2 mouse cellular contexts compared by ENCODE assay signal in genomic region chr11:120726243-120727168, GRCm38 (mm10).
TF ChIP-seq lines count a peak whose summit lies in the region.

No protein-coding gene starts in this region.

TF ChIP-seq in C2C12, 6 proteins besides CTCF, POLR2A, EP300 and RAD21:
- no peak for TF ChIP-seq FOSL1 (IDR thresholded peaks at IDR 0.05; ENCODE audit: insufficient read depth, low read length, poor library complexity, severe bottlenecking)
- TF ChIP-seq MAX (IDR thresholded peaks at IDR 0.05): no peak
- no peak for TF ChIP-seq CEBPB (IDR thresholded peaks at IDR 0.05; ENCODE audit: low read depth)
- no peak for TF ChIP-seq USF1 (IDR thresholded peaks at IDR 0.05; ENCODE audit: low read depth)
- no peak for TF ChIP-seq MYOG (IDR thresholded peaks at IDR 0.05; ENCODE audit: control insufficient read depth, extremely low read depth, insufficient read length)
- no peak for TF ChIP-seq MYOD1 (IDR thresholded peaks at IDR 0.05; ENCODE audit: control insufficient read depth, insufficient read length, low read depth)

TF ChIP-seq in CH12.LX, 34 proteins besides CTCF, POLR2A, EP300 and RAD21:
- no peak for TF ChIP-seq MAZ (IDR thresholded peaks at IDR 0.05; ENCODE audit: low read depth, low read length)
- TF ChIP-seq GABPA (IDR thresholded peaks at IDR 0.05; ENCODE audit: insufficient replicate concordance, low read depth, low read length): no peak
- TF ChIP-seq TCF12 (IDR thresholded peaks at IDR 0.05; ENCODE audit: low read depth, low read length): no peak
- no peak for TF ChIP-seq ZNF384 (IDR thresholded peaks at IDR 0.05; ENCODE audit: low read depth, low read length)
- no peak for TF ChIP-seq MYC (IDR thresholded peaks at IDR 0.05; ENCODE audit: low read depth, low read length)
- no peak for TF ChIP-seq NELFE (IDR thresholded peaks at IDR 0.05; ENCODE audit: low read depth, low read length)
- no peak for TF ChIP-seq MAFK (IDR thresholded peaks at IDR 0.05; ENCODE audit: insufficient replicate concordance, low read length)
- no peak for TF ChIP-seq SMC3 (IDR thresholded peaks at IDR 0.05; ENCODE audit: low read depth, low read length)
- no peak for TF ChIP-seq HCFC1 (IDR thresholded peaks at IDR 0.05; ENCODE audit: low read depth, low read length)
- no peak for TF ChIP-seq UBTF (IDR thresholded peaks at IDR 0.05; ENCODE audit: low read depth, low read length)
- TF ChIP-seq MAX (IDR thresholded peaks at IDR 0.05; ENCODE audit: low read length): no peak
- TF ChIP-seq ZC3H11A (IDR thresholded peaks at IDR 0.05; ENCODE audit: low read depth, low read length): no peak
- no peak for TF ChIP-seq JUN (IDR thresholded peaks at IDR 0.05; ENCODE audit: insufficient read depth, low read depth, low read length)
- no peak for TF ChIP-seq MEF2A (IDR thresholded peaks at IDR 0.05; ENCODE audit: borderline replicate concordance, low read depth, low read length)
- no peak for TF ChIP-seq CHD2 (IDR thresholded peaks at IDR 0.05; ENCODE audit: low read length)
- TF ChIP-seq ETS1 (conservative IDR thresholded peaks at IDR 0.05; ENCODE audit: low read depth, low read length): no peak
- no peak for TF ChIP-seq SIN3A (IDR thresholded peaks at IDR 0.05; ENCODE audit: low read length)
